Mouse (Mus musculus): ENCODE results near the gene Cnrip1.

Gene Cnrip1

DNA sequence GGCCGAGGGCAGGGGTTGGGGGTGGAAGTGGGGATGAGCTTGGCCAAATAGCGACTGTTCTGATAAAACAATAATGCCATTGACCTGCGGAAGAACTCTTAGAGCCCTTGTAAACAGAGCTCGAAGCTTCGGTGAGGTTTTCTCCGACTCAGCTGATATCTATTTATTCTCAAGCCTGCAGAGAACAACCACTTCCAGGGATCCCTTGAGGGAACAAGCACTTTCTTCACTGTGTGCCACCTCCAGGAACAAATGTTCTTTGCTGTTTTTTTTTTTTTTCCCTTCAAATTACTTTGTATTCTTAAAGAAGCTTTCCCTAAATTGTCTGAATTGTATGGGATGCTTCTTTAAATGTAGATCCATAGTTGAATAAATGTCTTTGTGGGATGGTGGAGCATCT is 56.0 kb downstream of the Cnrip1 start:
- DNase-seq (ENCODE audit: low spot score in 2 of 2) = no peak

DNA sequence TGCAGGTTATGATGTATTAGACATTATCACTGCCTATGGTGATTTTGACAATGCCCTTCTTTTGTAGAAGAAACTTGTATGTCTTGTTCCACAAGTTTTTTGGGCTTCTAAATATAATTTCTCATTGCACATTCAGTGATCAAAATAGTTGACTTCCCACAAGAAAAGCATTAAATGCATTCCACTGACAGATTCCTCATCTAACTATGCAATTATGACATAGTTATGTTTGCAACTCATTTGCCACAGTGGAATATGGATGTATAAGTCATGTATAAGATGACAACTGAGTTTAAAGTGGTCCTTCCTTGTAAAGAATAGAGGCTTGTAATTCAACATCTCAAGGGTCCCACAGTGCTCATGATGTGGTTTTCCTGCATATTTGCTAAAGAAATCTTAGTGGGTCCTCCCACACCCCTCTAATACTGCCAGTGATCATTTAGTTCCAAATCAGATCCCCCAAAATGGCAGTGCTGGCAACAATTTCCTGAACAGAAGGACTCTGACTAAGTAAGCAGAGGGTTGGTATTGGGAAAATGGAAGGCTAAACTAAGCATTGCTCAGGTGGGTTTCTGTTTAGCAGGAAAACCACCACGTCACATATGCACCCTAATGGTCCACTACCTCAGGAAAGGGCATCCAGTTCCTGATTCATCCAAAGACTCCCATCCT is 61.2 kb downstream of the Cnrip1 start:
- no peak for DNase-seq (ENCODE audit: low spot score in 2 of 2)

DNA sequence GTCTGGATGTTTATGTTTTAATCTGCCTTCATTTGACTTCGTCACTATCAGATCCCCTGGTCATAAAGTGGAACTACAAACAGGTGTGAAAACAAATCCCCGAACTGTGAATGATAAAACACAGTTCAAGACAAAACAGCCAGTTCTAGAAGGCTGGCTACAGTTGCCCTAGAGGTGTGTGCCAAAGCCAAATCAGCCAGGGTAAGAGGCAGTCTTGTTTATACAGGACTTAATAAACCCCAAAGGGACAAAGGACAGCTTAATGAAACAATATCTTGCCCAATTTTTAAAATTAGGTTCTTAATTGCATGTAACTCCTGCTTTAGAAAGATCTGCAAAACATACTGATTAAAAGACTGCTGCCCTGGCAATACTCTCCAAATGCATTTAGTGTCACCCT is 75.0 kb downstream of the Cnrip1 start:
- DNase-seq (ENCODE audit: low spot score in 2 of 2) = no peak

Data from frontal cortex, postnatal 25 days (tissue).